Mouse (Mus musculus): Measurements from ENCODE around the gene Actl11.

The Actl11 gene

GRCm38 (mm10) chr9:107919441-107919840, 8.8 kb upstream of the Actl11 start:
- DNase-seq (ENCODE audit: low spot score in 2 of 2): no peak

- peak in 1 of 2 experiments; percentile 72 for DNase-seq (ENCODE audit: low spot score in 2 of 2)
Observed at GRCm38 (mm10) chr9:107923021-107923420, 5.2 kb upstream of the Actl11 start.

- DNase-seq (ENCODE audit: low spot score in 2 of 2): no peak
Observed at GRCm38 (mm10) chr9:107923956-107924355, 4.3 kb upstream of the Actl11 start.

- no peak for DNase-seq (ENCODE audit: low spot score in 2 of 2)
Observed at GRCm38 (mm10) chr9:107925251-107925650, 3.0 kb upstream of the Actl11 start.

GRCm38 (mm10) chr9:107926920-107927420, 1.3 kb upstream of the Actl11 start:
- DNase-seq (ENCODE audit: low spot score in 2 of 2): no peak

GRCm38 (mm10) chr9:107927749-107928148, 520 bp upstream of the Actl11 start:
- no peak for DNase-seq (ENCODE audit: low spot score in 2 of 2)

- no peak for DNase-seq (ENCODE audit: low spot score in 2 of 2)
Observed at GRCm38 (mm10) chr9:107932221-107932620, 4.0 kb downstream of the Actl11 start.

GRCm38 (mm10) chr9:107934146-107934545, 5.9 kb downstream of the Actl11 start:
- DNase-seq (ENCODE audit: low spot score in 2 of 2): no peak

- DNase-seq (ENCODE audit: low spot score in 2 of 2): no peak
Observed at GRCm38 (mm10) chr9:107935374-107935773, 7.1 kb downstream of the Actl11 start, which contains the start of gene Camkv. Camkv (plus strand) TSS chr9:107935674.

GRCm38 (mm10) chr9:107935790-107936214, 7.5 kb downstream of the Actl11 start:
- peak in 1 of 2 experiments; percentile 45 for DNase-seq (ENCODE audit: low spot score in 2 of 2)

GRCm38 (mm10) chr9:107936215-107936822, 8.1 kb downstream of the Actl11 start:
- no peak for DNase-seq (ENCODE audit: low spot score in 2 of 2)

- DNase-seq (ENCODE audit: low spot score in 2 of 2): no peak
Observed at GRCm38 (mm10) chr9:107936831-107937230, 8.6 kb downstream of the Actl11 start.

- no peak for DNase-seq (ENCODE audit: low spot score in 2 of 2)
Observed at GRCm38 (mm10) chr9:107947241-107948194, 19.2 kb downstream of the Actl11 start.

- no peak for DNase-seq (ENCODE audit: low spot score in 2 of 2)
Observed at GRCm38 (mm10) chr9:107949184-107949921, 21.1 kb downstream of the Actl11 start.

GRCm38 (mm10) chr9:107949922-107950235, 21.6 kb downstream of the Actl11 start, which contains the start of gene Traip:
Traip (plus strand) TSS chr9:107950136.
- DNase-seq (ENCODE audit: low spot score in 2 of 2): no peak

- DNase-seq (ENCODE audit: low spot score in 2 of 2): peak; percentile 76 to 94
Observed at GRCm38 (mm10) chr9:107950460-107951355, 22.4 kb downstream of the Actl11 start.

- no peak for DNase-seq (ENCODE audit: low spot score in 2 of 2)
Observed at GRCm38 (mm10) chr9:107955613-107956289, 27.5 kb downstream of the Actl11 start.

GRCm38 (mm10) chr9:107957141-107957540, 28.9 kb downstream of the Actl11 start:
- no peak for DNase-seq (ENCODE audit: low spot score in 2 of 2)

- no peak for DNase-seq (ENCODE audit: low spot score in 2 of 2)
Observed at GRCm38 (mm10) chr9:107959896-107960295, 31.6 kb downstream of the Actl11 start.

- peak in 1 of 2 experiments; percentile 39 for DNase-seq (ENCODE audit: low spot score in 2 of 2)
Observed at GRCm38 (mm10) chr9:107960928-107961327, 32.7 kb downstream of the Actl11 start.

Measured in spleen, postnatal 10 days (tissue).